Mouse (Mus musculus) cortical plate, adult 2 months (tissue): ENCODE data around the gene Plxna3.

ENCODE experiments used
- CTCF ChIP-seq: fragments of 200-500 bp; IDR thresholded peaks from 2 replicates; pipeline ENCODE4 v1.5.1; 2011; ENCODE audit warnings: mild to moderate bottlenecking, control low read depth, low read length; ENCODE audit not compliant: insufficient read depth; ENCODE audit errors: extremely low read depth
- POLR2A ChIP-seq: fragments of 200-500 bp; IDR thresholded peaks from 2 replicates; pipeline ENCODE4 v1.6.1; 2011; ENCODE audit warnings: mild to moderate bottlenecking, low read length, control low read depth; ENCODE audit not compliant: insufficient read depth; ENCODE audit errors: extremely low read depth

- TF ChIP-seq CTCF (no peak), POLR2A (no peak)
Measured at GRCm38 (mm10) chrX:74293431-74293830, 35.4 kb upstream of the Plxna3 start.
